Mouse (Mus musculus): ENCODE measurements around the gene Atf7ip.

DNA sequence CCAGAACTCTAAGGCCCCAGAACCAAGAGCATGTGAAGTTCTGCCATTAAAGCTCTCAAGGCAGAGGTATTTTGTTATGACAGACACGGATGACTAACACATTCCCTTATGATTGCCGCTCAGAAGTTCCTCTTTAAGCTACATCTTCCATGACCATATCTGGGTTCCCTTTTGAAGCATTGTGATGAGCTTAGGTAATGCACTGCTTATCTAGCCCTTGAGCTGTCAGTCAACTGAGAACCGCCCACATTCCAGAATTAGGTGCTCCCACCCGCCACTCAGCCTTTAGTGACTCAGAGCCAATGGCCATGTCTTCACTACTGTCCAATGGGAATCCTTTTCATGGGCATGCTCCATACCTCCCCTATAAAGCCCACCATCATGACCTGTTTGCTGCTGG lies 13.7 kb upstream of the Atf7ip start:
- TF ChIP-seq CTCF (IDR thresholded peaks at IDR 0.05; ENCODE audit: low read depth) (no peak), EP300 (IDR thresholded peaks at IDR 0.05; ENCODE audit: low read depth) (no peak)
